Mouse (Mus musculus) cerebellum, adult 2 months (tissue): ENCODE results near the gene Akip1. TPM values are rescaled to one million over a fixed set of nuclear protein-coding genes. Genes with fewer than 3 reads are reported as not detected.

Experiments used
- DNase-seq, 2 experiments: peaks; one replicate each; pipeline ENCODE4 v3.0.0; 2021
- H3K27ac ChIP-seq: fragments of 200-500 bp; 2 replicates; pipeline ENCODE4 v1.5.1; 2012; ENCODE audit warnings: low read length, control low read depth, inconsistent platforms; ENCODE audit not compliant: insufficient read depth
- H3K27me3 ChIP-seq: fragments of 200-500 bp; 2 replicates; pipeline ENCODE4 v1.6.1; 2012; ENCODE audit warnings: inconsistent platforms, mild to moderate bottlenecking, low read length, moderate library complexity; ENCODE audit not compliant: control insufficient read depth, insufficient read depth
- H3K4me1 ChIP-seq: fragments of 200-500 bp; 2 replicates; pipeline ENCODE4 v1.6.1; 2011; ENCODE audit warnings: low read length; ENCODE audit not compliant: control insufficient read depth, insufficient read depth
- H3K4me3 ChIP-seq: fragments of 200-500 bp; replicated peaks from 2 replicates; pipeline ENCODE3; 2011; ENCODE audit warnings: mild to moderate bottlenecking, low read depth, low read length, control low read depth; ENCODE audit not compliant: insufficient read depth
- CTCF ChIP-seq: fragments of 200-500 bp; IDR thresholded peaks from 2 replicates; pipeline ENCODE4 v1.5.1; 2011; ENCODE audit warnings: low read depth, mild to moderate bottlenecking, control low read depth, low read length, moderate library complexity, borderline replicate concordance; ENCODE audit not compliant: insufficient read depth
- POLR2A ChIP-seq: fragments of 200-500 bp; IDR thresholded peaks from 2 replicates; pipeline ENCODE4 v1.6.1; 2011; ENCODE audit warnings: low read length, control low read depth, borderline replicate concordance; ENCODE audit not compliant: insufficient read depth
- WGBS: fragments of 180-500 bp; shearing (Covaris S2); methylation state at CpG from one replicate; pipeline ENCODE4 v1.1.7; 2018; 5-methylcytosine and 5-hydroxymethylcytosine counted together
- polyA plus RNA-seq: library from polyadenylated mRNA; depleted of rRNA; stranded (reverse); fragments of >200 nt; gene quantifications from 2 replicates; pipeline ENCODE4 v1.2.3, GENCODE M21; 2012; rRNA removed

The Akip1 gene
- 6.7 and 6.9 TPM in 2 replicates for polyA plus RNA-seq

- peak; percentile 85 to 89 for DNase-seq
- Histone ChIP-seq H3K27ac (no peak within 1 kb of the TSS), H3K4me1 (peaks cover 3% of the 10 kb centered on the region), H3K27me3 (no peaks in the 10 kb centered on the region), H3K4me3 (peak within 1 kb of the TSS; percentile 80)
- peak; percentile 50; the same call in 1 of the 2 replicates for TF ChIP-seq POLR2A
- no peak for TF ChIP-seq CTCF
- under 1% methylated on average over 61 of the region's 61 CpGs for WGBS
Observed at GRCm38 (mm10) chr7:109703190-109704015, at the start of gene Akip1, which contains the start of gene St5. Akip1 (plus strand) TSS chr7:109703690. St5 (minus strand) TSS chr7:109703605.

- H3K27ac ChIP-seq = no peak overlapping the region
- TF ChIP-seq POLR2A = no peak
- no peak for TF ChIP-seq CTCF
- H3K4me3 ChIP-seq = no peak overlapping the region
- DNase-seq = no peak
- H3K27me3 ChIP-seq = no peaks in the 10 kb centered on the region
- 82% methylated on average over 5 of the region's 5 CpGs for WGBS
- H3K4me1 ChIP-seq = no peaks in the 10 kb centered on the region
Observed at GRCm38 (mm10) chr7:109654871-109655270, 48.6 kb upstream of the Akip1 start.

DNA sequence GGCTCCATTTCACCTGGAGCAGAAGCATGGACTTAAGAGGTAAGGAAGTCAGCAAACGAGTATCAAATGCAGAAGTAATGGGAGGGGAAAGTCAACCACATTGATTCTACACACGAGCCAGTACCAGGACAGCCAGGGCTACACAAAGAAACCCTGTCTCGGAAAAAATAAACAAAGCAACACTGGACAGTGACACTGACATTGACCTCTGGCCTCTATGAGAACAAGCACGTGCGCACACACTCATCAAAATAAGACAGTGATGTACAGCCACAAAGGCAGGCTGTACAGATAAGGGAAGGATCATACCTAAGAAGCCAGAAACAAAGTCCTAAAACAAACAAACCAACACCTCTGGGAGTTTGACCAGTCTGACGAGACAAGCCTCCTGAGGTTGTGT is 45.6 kb upstream of the Akip1 start:
- TF ChIP-seq CTCF (no peak), POLR2A (no peak)
- H3K27me3 ChIP-seq = no peaks in the 10 kb centered on the region
- DNase-seq = no peak
- no peak overlapping the region for H3K27ac ChIP-seq
- no peak overlapping the region for H3K4me3 ChIP-seq
- WGBS = 72% methylated on average over 6 of the region's 6 CpGs
- H3K4me1 ChIP-seq = no peaks in the 10 kb centered on the region

- no peak overlapping the region for H3K4me3 ChIP-seq
- DNase-seq = no peak
Observed at GRCm38 (mm10) chr7:109659278-109659677, 44.2 kb upstream of the Akip1 start.

GRCm38 (mm10) chr7:109662626-109663025 is 40.9 kb upstream of the Akip1 start:
- DNase-seq = no peak
- Histone ChIP-seq H3K4me1 (no peaks in the 10 kb centered on the region), H3K27me3 (no peaks in the 10 kb centered on the region), H3K4me3 (no peak overlapping the region), H3K27ac (no peak overlapping the region)
- WGBS = 76% methylated on average over 4 of the region's 4 CpGs
- no peak for TF ChIP-seq CTCF
- no peak for TF ChIP-seq POLR2A

More at GRCm38 (mm10) chr7:109659278-109659677, 44.2 kb upstream of the Akip1 start:
- Histone ChIP-seq H3K4me1 (no peaks in the 10 kb centered on the region), H3K27me3 (no peaks in the 10 kb centered on the region), H3K27ac (no peak overlapping the region)
- WGBS = 96% methylated on average over 2 of the region's 2 CpGs
- TF ChIP-seq POLR2A (no peak), CTCF (no peak)

DNA sequence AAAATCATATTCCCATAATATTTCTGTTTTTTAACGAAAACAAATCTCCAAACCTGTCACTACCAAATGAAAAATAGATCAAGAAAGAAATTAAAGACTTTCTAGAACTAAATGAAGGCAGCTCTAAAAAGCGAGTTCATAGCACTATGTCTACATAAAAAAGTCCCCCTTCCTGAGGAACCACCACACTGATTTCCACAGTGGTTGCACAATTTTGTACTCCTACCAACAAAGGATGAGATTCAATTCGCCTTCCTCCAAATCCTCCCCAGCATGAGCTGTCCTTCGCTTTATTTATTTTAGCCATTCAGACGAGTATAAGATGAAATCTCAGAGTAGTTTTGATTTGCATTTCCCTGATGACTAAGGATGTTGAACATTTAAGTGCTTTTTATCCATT is 36.8 kb upstream of the Akip1 start:
- Histone ChIP-seq H3K27me3 (no peaks in the 10 kb centered on the region), H3K4me1 (no peaks in the 10 kb centered on the region), H3K4me3 (no peak overlapping the region), H3K27ac (no peak overlapping the region)
- TF ChIP-seq CTCF (no peak), POLR2A (no peak)
- 84% methylated on average over 5 of the region's 5 CpGs for WGBS
- no peak for DNase-seq

- Histone ChIP-seq H3K27ac (no peak overlapping the region), H3K4me1 (no peaks in the 10 kb centered on the region), H3K27me3 (no peaks in the 10 kb centered on the region), H3K4me3 (no peak overlapping the region)
- TF ChIP-seq CTCF (no peak), POLR2A (no peak)
- no peak for DNase-seq
- 85% methylated on average over 5 of the region's 5 CpGs for WGBS
Observed at GRCm38 (mm10) chr7:109669426-109670170, 33.9 kb upstream of the Akip1 start.
